Mouse (Mus musculus) brown adipose tissue, adult 24 weeks (tissue): ENCODE measurements around the gene Nr5a2. TPM values are rescaled to one million over a fixed set of nuclear protein-coding genes. Genes with fewer than 3 reads are reported as not detected.
A peak's percentile ranks its signal among the peaks of the same experiment; 100 is the strongest.

Experiments used
- H3K27ac ChIP-seq: fragments of 200-500 bp; replicated peaks from 2 replicates; pipeline ENCODE4 v1.5.1; 2012; ENCODE audit warnings: low read depth, mild to moderate bottlenecking, low read length
- H3K4me1 ChIP-seq: fragments of 200-500 bp; 2 replicates; pipeline ENCODE4 v1.6.1; 2012; ENCODE audit warnings: low read length, mixed read lengths; ENCODE audit not compliant: control insufficient read depth, insufficient read depth, insufficient read length
- H3K4me3 ChIP-seq: fragments of 200-500 bp; 2 replicates; pipeline ENCODE4 v1.5.1; 2012; ENCODE audit warnings: low read depth, mild to moderate bottlenecking, low read length, moderate library complexity; ENCODE audit not compliant: insufficient read depth
- polyA plus RNA-seq: library from polyadenylated mRNA; stranded (reverse); fragments of >200 nt; gene quantifications from 2 replicates; pipeline ENCODE4 v1.2.4, GENCODE M21; 2012; ENCODE audit not compliant: missing spikeins, insufficient read depth, insufficient read length

Gene Nr5a2
- polyA plus RNA-seq, 1 experiment: 0.20 TPM

GRCm38 (mm10) chr1:136909494-136910037, 50.7 kb downstream of the Nr5a2 start:
- Histone ChIP-seq H3K4me1 (peaks cover 4% of the 10 kb centered on the region; the same call in 1 of the 2 replicates), H3K4me3 (no peak overlapping the region), H3K27ac (no peak overlapping the region)

GRCm38 (mm10) chr1:136898130-136898529, 62.1 kb downstream of the Nr5a2 start:
- no peak overlapping the region for H3K4me3 ChIP-seq
- 0 out of 2 replicates have a peak, but pooled peaks cover 2% of the 10 kb centered on the region for H3K4me1 ChIP-seq
- no peak overlapping the region for H3K27ac ChIP-seq

- peaks cover 4% of the 10 kb centered on the region for H3K4me1 ChIP-seq
- no peak overlapping the region for H3K27ac ChIP-seq
- no peak overlapping the region for H3K4me3 ChIP-seq
These were observed 63.9 kb downstream of the Nr5a2 start for GRCm38 (mm10) chr1:136896351-136896750.

GRCm38 (mm10) chr1:136895877-136896276, 64.4 kb downstream of the Nr5a2 start:
- Histone ChIP-seq H3K4me1 (peaks cover 7% of the 10 kb centered on the region), H3K27ac (no peak overlapping the region)

GRCm38 (mm10) chr1:136894753-136895152, 65.5 kb downstream of the Nr5a2 start:
- Histone ChIP-seq H3K4me3 (no peak overlapping the region), H3K27ac (no peak overlapping the region), H3K4me1 (peaks cover 8% of the 10 kb centered on the region)

More at GRCm38 (mm10) chr1:136895877-136896276, 64.4 kb downstream of the Nr5a2 start:
- H3K4me3 ChIP-seq: no peak overlapping the region

GRCm38 (mm10) chr1:136893162-136893561, 67.1 kb downstream of the Nr5a2 start:
- Histone ChIP-seq H3K27ac (no peak overlapping the region), H3K4me3 (no peak overlapping the region), H3K4me1 (peaks cover 8% of the 10 kb centered on the region)

GRCm38 (mm10) chr1:136890439-136890838, 69.8 kb downstream of the Nr5a2 start:
- Histone ChIP-seq H3K4me1 (peaks cover 8% of the 10 kb centered on the region), H3K27ac (peak overlapping the region; percentile 57), H3K4me3 (no peak overlapping the region; the same call in 1 of the 2 replicates)

GRCm38 (mm10) chr1:136888704-136889103, 71.5 kb downstream of the Nr5a2 start:
- H3K4me1 ChIP-seq: peaks cover 7% of the 10 kb centered on the region
- no peak overlapping the region for H3K4me3 ChIP-seq
- no peak overlapping the region for H3K27ac ChIP-seq

- H3K4me1 ChIP-seq: peaks cover 6% of the 10 kb centered on the region
- no peak overlapping the region for H3K4me3 ChIP-seq
- no peak overlapping the region for H3K27ac ChIP-seq
These were observed 73.6 kb downstream of the Nr5a2 start for GRCm38 (mm10) chr1:136886678-136887077.

GRCm38 (mm10) chr1:136883458-136884174, 76.6 kb downstream of the Nr5a2 start:
- no peak overlapping the region for H3K4me3 ChIP-seq
- no peaks in the 10 kb centered on the region for H3K4me1 ChIP-seq
- no peak overlapping the region for H3K27ac ChIP-seq

- Histone ChIP-seq H3K4me1 (no peaks in the 10 kb centered on the region), H3K27ac (no peak overlapping the region), H3K4me3 (no peak overlapping the region)
These were observed 80.0 kb downstream of the Nr5a2 start for GRCm38 (mm10) chr1:136880260-136880659.

GRCm38 (mm10) chr1:136875006-136875405, 85.2 kb downstream of the Nr5a2 start:
- Histone ChIP-seq H3K4me3 (no peak overlapping the region), H3K27ac (no peak overlapping the region), H3K4me1 (no peaks in the 10 kb centered on the region)

GRCm38 (mm10) chr1:136868955-136869354, 91.3 kb downstream of the Nr5a2 start:
- Histone ChIP-seq H3K4me1 (no peaks in the 10 kb centered on the region; the same call in none of the 2 replicates), H3K27ac (no peak overlapping the region), H3K4me3 (no peak overlapping the region)

GRCm38 (mm10) chr1:136868285-136868684, 92.0 kb downstream of the Nr5a2 start:
- Histone ChIP-seq H3K27ac (no peak overlapping the region; the same call in 1 of the 2 replicates), H3K4me3 (no peak overlapping the region), H3K4me1 (no peaks in the 10 kb centered on the region; the same call in none of the 2 replicates)

- H3K27ac ChIP-seq: no peak overlapping the region
- H3K4me1 ChIP-seq: no peaks in the 10 kb centered on the region; the same call in none of the 2 replicates
- no peak overlapping the region for H3K4me3 ChIP-seq
These were observed 93.7 kb downstream of the Nr5a2 start for GRCm38 (mm10) chr1:136866481-136867092.
